Mouse (Mus musculus): Measurements from ENCODE around the gene Tmem186. TPM values are rescaled to one million over a fixed set of nuclear protein-coding genes. Genes with fewer than 3 reads are reported as not detected.

Gene Tmem186
- 16.1 TPM for total RNA-seq (2023)

DNA sequence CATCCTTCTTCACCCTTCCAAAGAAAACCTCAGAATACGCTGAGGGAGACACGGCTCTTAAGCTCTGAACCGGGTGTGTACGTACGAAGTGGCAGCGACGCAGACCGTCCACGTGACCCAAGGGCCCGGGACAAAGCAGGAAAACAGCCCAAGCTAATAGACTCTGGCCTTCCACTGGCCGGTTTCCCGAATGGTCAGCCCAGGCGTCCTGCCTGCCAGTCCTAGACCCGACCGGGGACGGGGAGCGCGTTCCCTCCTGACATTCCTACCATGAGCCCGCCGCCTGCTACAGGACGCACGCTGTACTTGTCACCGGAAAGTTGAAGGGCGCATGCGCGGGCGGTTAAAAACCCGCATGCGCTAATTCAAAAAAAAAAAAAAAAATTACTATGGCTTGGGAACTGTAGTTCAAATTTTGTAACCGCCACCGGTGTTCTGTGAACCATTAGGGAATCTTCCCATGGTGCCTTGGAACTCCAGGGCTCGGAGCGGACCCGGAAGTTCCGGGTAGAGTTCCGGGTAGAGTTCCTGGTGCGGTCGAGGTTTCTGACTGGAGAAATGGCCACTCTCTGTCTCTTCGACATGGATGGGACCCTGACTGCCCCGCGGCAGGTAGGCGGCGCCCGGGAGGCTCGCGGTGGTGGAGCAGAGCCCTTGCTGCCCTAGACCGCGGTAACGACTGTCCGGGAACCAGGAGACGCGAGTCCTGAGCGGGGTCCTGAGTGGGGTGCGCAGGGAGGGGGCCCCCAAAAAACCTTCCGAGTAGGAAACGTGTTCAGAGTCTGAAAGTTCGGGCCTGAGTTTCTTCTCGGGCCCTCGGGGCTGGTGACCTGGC is at the start of gene Tmem186, which contains the start of gene Pmm2:
TSS of gene Tmem186 (minus strand) at position 496 of the 835 bp plus-strand sequence.
TSS of gene Pmm2 (plus strand) at position 458 of the 835 bp plus-strand sequence.

GRCm38 (mm10) chr16:8680470-8680869 is 43.0 kb upstream of the Tmem186 start, which contains the start of gene Gm5767:
Gene Gm5767, plus strand, starts transcription at chr16:8680770.

GRCm38 (mm10) chr16:8671551-8672349 is 34.2 kb upstream of the Tmem186 start, which contains the start of gene Carhsp1:
Gene Carhsp1, minus strand, starts transcription at chr16:8672155.

Other genes starting within 250 kb of the Tmem186 start
- gene Tmem114, start 212.6 kb downstream of the Tmem186 start, total RNA-seq (2023): not detected
- 33.3 TPM for gene Mettl22, start 166.9 kb downstream of the Tmem186 start, total RNA-seq (2023)
- gene Abat, start 124.3 kb downstream of the Tmem186 start, total RNA-seq (2023): 0.12 TPM
- 121 TPM for gene Pmm2, start within 50 bp of the Tmem186 start, total RNA-seq (2023)
- gene Carhsp1, start 34.4 kb upstream of the Tmem186 start, total RNA-seq (2023): 12.0 TPM
- not detected for gene Gm5767, start 43.1 kb upstream of the Tmem186 start, total RNA-seq (2023)
- 270 TPM for gene Usp7, start 154.6 kb upstream of the Tmem186 start, total RNA-seq (2023)
- gene 1810013L24Rik, start 192.4 kb upstream of the Tmem186 start, total RNA-seq (2023): 103 TPM